Mouse (Mus musculus) bone marrow, adult 2 months (tissue): ENCODE data around the gene Asic4.

Source experiments
- CTCF ChIP-seq: fragments of 200-500 bp; IDR thresholded peaks from 2 replicates; pipeline ENCODE4 v1.5.1; 2011; ENCODE audit warnings: low read length, control low read depth; ENCODE audit not compliant: control insufficient read depth, insufficient read depth
- POLR2A ChIP-seq: fragments of 200-500 bp; IDR thresholded peaks from 2 replicates; pipeline ENCODE4 v1.6.1; 2011; ENCODE audit warnings: low read depth, mild to moderate bottlenecking, control low read depth, low read length, borderline replicate concordance; ENCODE audit not compliant: control insufficient read depth

- no peak for TF ChIP-seq CTCF
- no peak for TF ChIP-seq POLR2A
Observed at GRCm38 (mm10) chr1:75423780-75424390, 26.4 kb upstream of the Asic4 start.
